Mouse (Mus musculus) ovary, adult 18-20 months (tissue): ENCODE data around the gene Slc22a15.
"Not testable (repeated sequence)": the region's sequence is repeated elsewhere in the genome, so short reads cannot be mapped to it uniquely, and the experiment has no call there.

Experiments used
- DNase-seq: peaks from one replicate; pipeline ENCODE4 v3.0.0; 2022; ENCODE audit warnings: low spot score, mixed read lengths

Slc22a15 gene

GRCm38 (mm10) chr3:101861856-101862255, 62.4 kb downstream of the Slc22a15 start:
- DNase-seq: no peak

- no peak for DNase-seq
Observed at GRCm38 (mm10) chr3:101860151-101860550, 64.1 kb downstream of the Slc22a15 start.

GRCm38 (mm10) chr3:101859740-101860139, 64.5 kb downstream of the Slc22a15 start:
- DNase-seq: no peak

- no peak for DNase-seq
Observed at GRCm38 (mm10) chr3:101854075-101854474, 70.2 kb downstream of the Slc22a15 start.

GRCm38 (mm10) chr3:101851363-101851762, 72.9 kb downstream of the Slc22a15 start:
- no peak for DNase-seq

- DNase-seq: no peak
Observed at GRCm38 (mm10) chr3:101848816-101849215, 75.4 kb downstream of the Slc22a15 start, which contains the start of gene Mab21l3. Gene Mab21l3 (minus strand): TSS chr3:101848959.

- DNase-seq: no peak
Observed at GRCm38 (mm10) chr3:101846096-101846495, 78.2 kb downstream of the Slc22a15 start.

GRCm38 (mm10) chr3:101842372-101843094, 81.7 kb downstream of the Slc22a15 start:
- no peak for DNase-seq

- no peak for DNase-seq
Observed at GRCm38 (mm10) chr3:101839327-101839726, 84.9 kb downstream of the Slc22a15 start.

- DNase-seq: no peak
Observed at GRCm38 (mm10) chr3:101836971-101837370, 87.3 kb downstream of the Slc22a15 start.

- DNase-seq: no peak
Observed at GRCm38 (mm10) chr3:101836532-101836931, 87.7 kb downstream of the Slc22a15 start.

GRCm38 (mm10) chr3:101836045-101836444, 88.2 kb downstream of the Slc22a15 start:
- DNase-seq: peak; percentile 82

GRCm38 (mm10) chr3:101831189-101831858, 92.9 kb downstream of the Slc22a15 start:
- no peak for DNase-seq

- no peak for DNase-seq
Observed at GRCm38 (mm10) chr3:101829881-101830616, 94.2 kb downstream of the Slc22a15 start.

- no peak for DNase-seq
Observed at GRCm38 (mm10) chr3:101828595-101828994, 95.7 kb downstream of the Slc22a15 start.

- DNase-seq: no peak
Observed at GRCm38 (mm10) chr3:101827220-101827715, 97.0 kb downstream of the Slc22a15 start.

GRCm38 (mm10) chr3:101824338-101824737, 99.9 kb downstream of the Slc22a15 start:
- no peak for DNase-seq

- no peak for DNase-seq
Observed at GRCm38 (mm10) chr3:101822052-101822451, 102.2 kb downstream of the Slc22a15 start.

- not testable (repeated sequence) for DNase-seq
Observed at GRCm38 (mm10) chr3:101820708-101821107, 103.5 kb downstream of the Slc22a15 start.

- no peak for DNase-seq
Observed at GRCm38 (mm10) chr3:101816006-101816405, 108.2 kb downstream of the Slc22a15 start.

GRCm38 (mm10) chr3:101814790-101815189, 109.5 kb downstream of the Slc22a15 start:
- DNase-seq: no peak

GRCm38 (mm10) chr3:101812341-101812962, 111.8 kb downstream of the Slc22a15 start:
- DNase-seq: no peak
